8 mouse cellular contexts compared by ENCODE assay signal in the genomic region with DNA sequence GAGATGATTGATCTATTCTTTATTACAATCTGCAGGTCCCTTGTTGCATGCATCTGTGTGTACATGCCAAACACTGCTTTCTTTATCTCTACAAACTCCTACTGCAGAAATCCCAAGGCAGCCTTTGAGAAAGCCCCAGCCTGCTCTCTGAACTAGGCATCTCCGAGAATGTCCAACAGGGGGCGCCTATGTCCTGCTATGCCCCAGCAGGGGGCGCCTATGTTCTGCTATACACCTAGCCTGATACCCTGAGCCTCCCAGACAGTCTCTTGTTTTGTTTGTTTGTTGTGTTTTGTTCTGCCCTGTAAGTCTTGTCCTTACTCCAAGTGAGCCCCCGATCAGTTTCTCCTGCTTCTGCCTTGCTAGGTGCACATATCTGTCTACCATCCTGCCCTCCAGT. TPM values are rescaled to one million over a fixed set of nuclear protein-coding genes. Genes with fewer than 3 reads are reported as not detected.
A peak's percentile ranks its signal among the peaks of the same experiment; 100 is the strongest.
DNase-seq lines count a peak whose midpoint lies in the region; ATAC-seq and TF ChIP-seq lines count a peak whose summit lies in the region.

No protein-coding gene starts in this region.

- no peak for TF ChIP-seq POLR2A in cortical plate, adult 2 months (IDR thresholded peaks at IDR 0.05; ENCODE audit: extremely low read depth, insufficient read depth, low read length)
- TF ChIP-seq POLR2A in thymus, adult 2 months (IDR thresholded peaks at IDR 0.05; ENCODE audit: control insufficient read depth, extremely low read depth, insufficient read depth, low read length, poor library complexity): no peak

- H3K9me3 ChIP-seq in limb, embryonic 11.5 days (ENCODE audit: control insufficient read depth, low read length): no peaks in the 10 kb centered on the region
- H3K9me3 ChIP-seq in neural tube, embryonic 14.5 days (ENCODE audit: control insufficient read depth, low read length): no peaks in the 10 kb centered on the region

- H3K27me3 ChIP-seq in limb, embryonic 11.5 days (ENCODE audit: control insufficient read depth, insufficient read depth, low read length): no peaks in the 10 kb centered on the region
- H3K27me3 ChIP-seq in neural tube, embryonic 14.5 days (ENCODE audit: control insufficient read depth, insufficient read depth, low read length): no peaks in the 10 kb centered on the region
- no peaks in the 10 kb centered on the region for H3K27me3 ChIP-seq in thymus, adult 2 months (ENCODE audit: control insufficient read depth, insufficient read depth, low read length)

- no peak overlapping the region for H3K4me3 ChIP-seq in cortical plate, adult 2 months (ENCODE audit: insufficient read depth, low read length)
- H3K4me3 ChIP-seq in limb, embryonic 11.5 days (ENCODE audit: low read depth, low read length): no peak overlapping the region
- no peak overlapping the region for H3K4me3 ChIP-seq in neural tube, embryonic 14.5 days (ENCODE audit: low read depth, low read length)
- no peak overlapping the region for H3K4me3 ChIP-seq in thymus, adult 2 months (ENCODE audit: control insufficient read depth, insufficient read depth, low read length)

- no peak overlapping the region for H3K27ac ChIP-seq in cortical plate, adult 2 months (ENCODE audit: insufficient read depth, low read length)
- H3K27ac ChIP-seq in limb, embryonic 11.5 days (replicated peaks; ENCODE audit: low read depth, low read length): no peak overlapping the region
- H3K27ac ChIP-seq in neural tube, embryonic 14.5 days (ENCODE audit: low read depth, low read length): no peak overlapping the region
- H3K27ac ChIP-seq in thymus, adult 2 months (ENCODE audit: control insufficient read depth, insufficient read depth, low read length): no peak overlapping the region

- WGBS in limb, embryonic 11.5 days: 31% methylated on average over 4 of the region's 4 CpGs
- 41% methylated on average over 4 of the region's 4 CpGs for WGBS in neural tube, embryonic 14.5 days
- 30% methylated on average over 4 of the region's 4 CpGs for WGBS in thymus, adult 2 months

- no peak overlapping the region for H3K9ac ChIP-seq in limb, embryonic 11.5 days (ENCODE audit: low read length)
- H3K9ac ChIP-seq in neural tube, embryonic 14.5 days (replicated peaks; ENCODE audit: low read depth, low read length): no peak overlapping the region

- intact Hi-C loops in gastrocnemius, postnatal 14 days (cut with DNase I; ENCODE audit: low total_unique reads): loop anchor here (5.0 kb wide), 1 partner anchor 429 kb away; no protein-coding TSS in a partner anchor

- no peak overlapping the region for H3K4me2 ChIP-seq in limb, embryonic 11.5 days (ENCODE audit: low read depth, severe bottlenecking)
- no peak overlapping the region for H3K4me2 ChIP-seq in neural tube, embryonic 14.5 days (ENCODE audit: low read depth, low read length)

- peak; percentile 53 for DNase-seq in 416B (ENCODE audit: low read depth)
- DNase-seq in adrenal gland, adult 18-20 months (ENCODE audit: low spot score in 2 of 2): peak; percentile 77 to 78
- peak; percentile 75 for DNase-seq in gastrocnemius, postnatal 14 days
- peak; percentile 30 to 84 for DNase-seq in kidney, adult 8-10 months
- DNase-seq in limb, embryonic 11.5 days (ENCODE audit: low spot score): peak; percentile 85
- peak; percentile 48 for DNase-seq in thymus, adult 2 months

- H3K36me3 ChIP-seq in limb, embryonic 11.5 days (ENCODE audit: control insufficient read depth, insufficient read depth, low read length): no peaks in the 10 kb centered on the region; the same call in 1 of the 2 replicates
- H3K36me3 ChIP-seq in neural tube, embryonic 14.5 days (ENCODE audit: control insufficient read depth, insufficient read depth, low read length): no peaks in the 10 kb centered on the region
- no peaks in the 10 kb centered on the region for H3K36me3 ChIP-seq in thymus, adult 2 months (ENCODE audit: control insufficient read depth, insufficient read depth, low read length)

- peak; percentile 15; the same call in 1 of the 2 replicates for ATAC-seq in limb, embryonic 11.5 days (ENCODE audit: insufficient number of reproducible peaks, low FRiP score, low TSS enrichment, low read depth)
- peak; percentile 52; the same call in 1 of the 2 replicates for ATAC-seq in neural tube, embryonic 14.5 days (ENCODE audit: low read depth)

- H3K4me1 ChIP-seq in cortical plate, adult 2 months (ENCODE audit: control insufficient read depth, insufficient read depth, low read length): peaks cover 1% of the 10 kb centered on the region; the same call in 1 of the 2 replicates
- no peaks in the 10 kb centered on the region for H3K4me1 ChIP-seq in limb, embryonic 11.5 days (ENCODE audit: control insufficient read depth, insufficient read depth, low read length)
- no peaks in the 10 kb centered on the region for H3K4me1 ChIP-seq in neural tube, embryonic 14.5 days (ENCODE audit: control insufficient read depth, insufficient read depth, low read length)
- no peaks in the 10 kb centered on the region for H3K4me1 ChIP-seq in thymus, adult 2 months (replicated peaks; ENCODE audit: control insufficient read depth, insufficient read depth, low read length)

- peak; percentile 85 for TF ChIP-seq CTCF in cortical plate, adult 2 months (IDR thresholded peaks at IDR 0.05; ENCODE audit: extremely low read depth, insufficient read depth, low read length)
- TF ChIP-seq CTCF in thymus, adult 2 months (IDR thresholded peaks at IDR 0.05; ENCODE audit: borderline replicate concordance, control insufficient read depth, extremely low read depth, insufficient read depth, low read length, poor library complexity): peak; percentile 76

RNA-seq across cellular contexts. Expression of a gene that starts 40.1 kb away (rescaled TPM):
- total RNA-seq in adrenal gland, adult 18-20 months (2021): 10 to 100 TPM; 30.5 to 40.9 TPM
- polyA plus RNA-seq in cortical plate, adult 2 months (2012; rRNA removed): 8.0 and 8.2 TPM in 2 replicates
- 10 to 100 TPM; 12.3 to 18.7 TPM for total RNA-seq in gastrocnemius, postnatal 14 days (2021)
- 7.1 and 8.2 TPM in 2 replicates for polyA plus RNA-seq in limb, embryonic 11.5 days (2014; fragmentation: Nextera tagmentation; extraction: Ambion mirVana)
- 4.4 and 5.0 TPM in 2 replicates for polyA plus RNA-seq in neural tube, embryonic 14.5 days (2014; fragmentation: Nextera tagmentation; extraction: Ambion mirVana)
- 32.9 and 38.4 TPM in 2 replicates for polyA plus RNA-seq in thymus, adult 2 months (2012; rRNA removed)
